Mouse (Mus musculus) heart, embryonic 16.5 days (tissue): ENCODE results near the gene Mvb12a. TPM values are rescaled to one million over a fixed set of nuclear protein-coding genes. Genes with fewer than 3 reads are reported as not detected.
A peak's percentile ranks its signal among the peaks of the same experiment; 100 is the strongest.

Experiments
- ATAC-seq: fragments of 200-750 bp; cut with Nextera tagmentation; replicated peaks from 2 replicates; pipeline ENCODE4 v1.8.0; 2017; ENCODE audit warnings: moderate number of reproducible peaks; ENCODE audit not compliant: insufficient read depth, low FRiP score; ENCODE audit errors: extremely low read depth
- H3K27ac ChIP-seq: fragments of 300-500 bp; sonication (generic); 2 replicates; pipeline ENCODE4 v1.5.1; 2014; ENCODE audit warnings: mild to moderate bottlenecking, low read length, control low read depth, moderate library complexity
- H3K27me3 ChIP-seq: fragments of 300-500 bp; sonication (generic); 2 replicates; pipeline ENCODE4 v1.6.1; 2014; ENCODE audit warnings: low read length, mixed read lengths; ENCODE audit not compliant: control insufficient read depth, insufficient read depth
- H3K36me3 ChIP-seq: fragments of 300-500 bp; sonication (generic); 2 replicates; pipeline ENCODE4 v1.6.1; 2014; ENCODE audit not compliant: control insufficient read depth, insufficient read depth
- H3K4me1 ChIP-seq: fragments of 300-500 bp; sonication (generic); 2 replicates; pipeline ENCODE4 v1.6.1; 2014; ENCODE audit warnings: low read length, mixed read lengths; ENCODE audit not compliant: control insufficient read depth, insufficient read depth
- H3K4me2 ChIP-seq: fragments of 300-500 bp; sonication (generic); 2 replicates; pipeline ENCODE4 v1.6.1; 2014; ENCODE audit warnings: low read depth, mild to moderate bottlenecking, control low read depth, low read length
- H3K4me3 ChIP-seq: fragments of 300-500 bp; sonication (generic); 2 replicates; pipeline ENCODE4 v1.5.1; 2014; ENCODE audit warnings: mild to moderate bottlenecking, control low read depth, low read length
- H3K9ac ChIP-seq: fragments of 300-500 bp; sonication (generic); 2 replicates; pipeline ENCODE4 v1.6.1; 2014; ENCODE audit warnings: low read length, control low read depth
- H3K9me3 ChIP-seq: fragments of 300-500 bp; sonication (generic); replicated peaks from 2 replicates; pipeline ENCODE4 v1.6.1; 2016; ENCODE audit warnings: low read length; ENCODE audit not compliant: control insufficient read depth
- WGBS: fragments of 180-500 bp; shearing (Covaris S2); extraction: QIAGEN DNeasy Blood & Tissue Kit; methylation state at CpG from one replicate; pipeline ENCODE4 v1.1.7; 2014; 5-methylcytosine and 5-hydroxymethylcytosine counted together
- polyA plus RNA-seq: library from polyadenylated mRNA; unstranded; fragments of >200 nt; fragmentation: Nextera tagmentation; extraction: Ambion mirVana; gene quantifications from 2 replicates; pipeline ENCODE4 v1.2.1, GENCODE M21; 2015

The Mvb12a gene
- polyA plus RNA-seq, 1 experiment from 2014 or later: 60.3 TPM

DNA sequence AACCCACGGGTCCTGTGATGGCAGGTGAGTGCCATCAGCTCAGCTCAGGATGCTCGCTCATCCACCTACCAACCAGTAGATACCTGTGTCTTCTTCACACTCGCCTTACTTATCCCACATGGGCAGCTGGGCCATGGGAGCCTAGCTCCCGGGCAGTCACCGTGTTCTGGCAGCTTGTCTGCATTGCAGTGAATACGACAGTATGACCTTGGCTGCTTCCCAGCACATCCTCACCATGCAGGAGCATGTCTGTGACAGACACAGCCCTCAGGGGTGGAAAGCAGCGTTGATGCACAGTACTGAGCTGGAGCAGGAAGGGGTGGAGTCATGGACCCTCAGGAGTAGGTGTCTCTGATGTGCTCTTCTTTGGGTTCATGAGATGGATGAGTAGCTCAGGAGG, 31.7 kb downstream of the Mvb12a start:
- Histone ChIP-seq H3K4me2 (no peak overlapping the region), H3K9me3 (no peaks in the 10 kb centered on the region), H3K36me3 (no peaks in the 10 kb centered on the region), H3K4me3 (no peak overlapping the region), H3K27ac (no peak overlapping the region), H3K9ac (no peak overlapping the region), H3K4me1 (peaks cover 25% of the 10 kb centered on the region), H3K27me3 (no peaks in the 10 kb centered on the region)
- WGBS: 57% methylated on average over 7 of the region's 7 CpGs
- ATAC-seq: no peak

DNA sequence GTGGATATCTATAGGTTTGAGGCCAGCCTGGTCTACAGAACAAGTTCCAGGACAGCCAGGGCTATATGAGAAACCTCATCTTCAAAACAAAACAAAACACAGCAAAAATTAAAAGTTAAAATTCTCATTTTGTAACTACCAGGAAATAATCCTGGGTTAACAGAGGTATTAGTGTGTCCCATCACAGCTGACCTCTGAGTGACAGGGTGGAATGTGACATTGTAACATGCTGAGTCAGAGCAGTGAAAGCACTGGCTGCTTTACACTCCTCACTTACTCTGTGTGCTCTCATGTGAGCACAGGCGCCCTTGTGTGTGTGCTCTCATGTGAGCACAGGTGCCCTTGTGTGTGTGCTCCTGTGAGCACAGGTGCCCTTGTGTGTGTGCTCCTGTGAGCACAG, 32.3 kb downstream of the Mvb12a start:
- Histone ChIP-seq H3K4me2 (no peak overlapping the region), H3K9ac (no peak overlapping the region), H3K4me3 (no peak overlapping the region), H3K27me3 (no peaks in the 10 kb centered on the region), H3K36me3 (no peaks in the 10 kb centered on the region), H3K4me1 (peaks cover 24% of the 10 kb centered on the region), H3K9me3 (no peaks in the 10 kb centered on the region), H3K27ac (no peak overlapping the region)
- no peak for ATAC-seq
- 35% methylated on average over 1 of the region's 1 CpGs for WGBS

DNA sequence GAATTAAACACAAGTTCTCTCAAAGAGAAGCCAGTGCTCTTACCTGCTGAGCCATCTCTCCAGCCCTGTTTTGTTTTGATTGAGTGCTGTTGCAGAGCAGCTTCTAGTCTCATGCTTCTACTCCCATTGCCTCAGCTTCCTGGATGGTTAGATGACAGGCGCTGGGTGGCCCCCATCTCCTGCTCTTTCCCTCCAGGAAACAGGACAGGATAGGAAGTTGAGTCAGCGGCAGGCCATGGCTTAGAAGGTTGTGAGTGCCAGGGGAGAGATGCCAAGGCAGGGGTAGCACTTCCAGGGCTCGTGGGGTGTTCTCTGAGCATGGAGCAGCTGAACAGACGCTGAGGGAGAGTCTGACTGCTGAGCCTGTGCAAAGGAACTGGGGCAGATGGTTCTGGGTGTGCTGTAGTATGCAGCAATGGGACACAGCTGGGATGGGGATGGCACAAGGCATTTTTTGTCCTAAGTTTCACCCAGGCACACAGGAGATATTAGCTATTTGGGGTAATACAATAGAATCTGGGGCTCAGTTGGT, 35.2 kb downstream of the Mvb12a start:
- 48% methylated on average over 4 of the region's 4 CpGs for WGBS
- H3K9me3 ChIP-seq: no peaks in the 10 kb centered on the region

DNA sequence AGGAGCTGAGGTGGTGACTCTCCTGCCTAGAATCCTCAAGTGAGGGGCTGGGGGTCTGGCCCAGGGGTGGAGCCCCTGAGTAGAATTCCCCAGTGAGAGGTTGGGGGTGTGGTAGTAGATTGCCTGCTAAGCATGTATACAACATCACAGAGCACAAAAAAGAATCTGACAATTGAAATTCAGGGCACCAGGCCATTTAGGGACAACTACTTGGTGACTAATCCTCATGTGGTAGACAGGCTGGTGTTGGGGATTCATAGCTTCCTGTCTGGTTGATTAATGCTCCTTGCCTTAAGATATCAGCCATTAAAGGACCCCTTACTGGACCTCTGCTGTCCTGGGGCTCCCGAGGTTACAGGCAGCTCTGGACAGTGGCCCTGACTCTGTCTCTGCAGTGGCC, 36.3 kb downstream of the Mvb12a start:
- H3K9ac ChIP-seq: no peak overlapping the region
- H3K4me2 ChIP-seq: no peak overlapping the region
- no peak overlapping the region for H3K4me3 ChIP-seq
- no peaks in the 10 kb centered on the region for H3K9me3 ChIP-seq
- H3K27ac ChIP-seq: no peak overlapping the region
- H3K4me1 ChIP-seq: 0 out of 2 replicates have a peak, but pooled peaks cover 2% of the 10 kb centered on the region
- ATAC-seq: no peak
- WGBS: 71% methylated on average over 1 of the region's 1 CpGs
- H3K27me3 ChIP-seq: no peaks in the 10 kb centered on the region
- peaks cover 6% of the 10 kb centered on the region for H3K36me3 ChIP-seq

More for the DNA sequence above, 35.2 kb downstream of the Mvb12a start:
- no peak overlapping the region for H3K4me2 ChIP-seq
- no peak overlapping the region for H3K27ac ChIP-seq
- ATAC-seq: no peak
- peaks cover 6% of the 10 kb centered on the region for H3K36me3 ChIP-seq
- H3K27me3 ChIP-seq: no peaks in the 10 kb centered on the region
- H3K4me1 ChIP-seq: peaks cover 7% of the 10 kb centered on the region; the same call in 1 of the 2 replicates
- H3K9ac ChIP-seq: no peak overlapping the region
- no peak overlapping the region for H3K4me3 ChIP-seq

DNA sequence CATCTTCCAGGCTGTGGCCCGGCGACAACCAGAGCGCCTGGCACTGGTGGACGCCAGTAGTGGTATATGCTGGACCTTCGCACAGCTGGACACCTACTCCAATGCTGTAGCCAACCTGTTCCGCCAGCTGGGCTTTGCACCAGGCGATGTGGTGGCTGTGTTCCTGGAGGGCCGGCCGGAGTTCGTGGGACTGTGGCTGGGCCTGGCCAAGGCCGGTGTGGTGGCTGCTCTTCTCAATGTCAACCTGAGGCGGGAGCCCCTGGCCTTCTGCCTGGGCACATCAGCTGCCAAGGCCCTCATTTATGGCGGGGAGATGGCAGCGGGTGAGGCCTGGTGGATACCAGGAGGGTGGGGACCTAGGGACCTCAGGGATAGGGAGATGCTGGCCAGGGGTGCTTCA, 36.8 kb downstream of the Mvb12a start:
- no peaks in the 10 kb centered on the region for H3K27me3 ChIP-seq
- 83% methylated on average over 14 of the region's 14 CpGs for WGBS

DNA sequence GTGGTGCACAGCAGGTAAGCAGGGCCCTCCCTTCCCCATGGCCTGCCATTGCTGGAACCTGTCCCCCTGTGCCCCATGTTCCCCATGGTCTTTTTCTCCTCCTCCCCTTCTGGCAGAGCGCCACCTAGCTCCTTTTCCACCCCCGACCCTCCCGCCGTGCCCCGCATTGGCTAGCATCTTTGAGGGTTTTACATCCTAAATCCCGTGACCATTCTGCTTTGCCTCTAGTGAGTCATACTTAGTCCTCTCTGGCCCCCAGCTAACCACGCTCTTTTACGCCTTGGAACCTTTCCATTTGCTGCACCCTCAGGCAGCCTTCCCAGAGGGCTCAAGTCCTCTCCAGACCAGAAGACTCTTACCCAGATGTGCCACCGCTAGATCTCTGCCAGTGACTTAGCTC, 37.5 kb downstream of the Mvb12a start:
- peaks cover 11% of the 10 kb centered on the region for H3K36me3 ChIP-seq
- H3K27ac ChIP-seq: no peak overlapping the region
- no peak overlapping the region for H3K9ac ChIP-seq
- H3K4me1 ChIP-seq: no peaks in the 10 kb centered on the region
- 55% methylated on average over 9 of the region's 9 CpGs for WGBS
- no peak overlapping the region for H3K4me2 ChIP-seq
- no peak overlapping the region for H3K4me3 ChIP-seq
- H3K9me3 ChIP-seq: no peaks in the 10 kb centered on the region
- no peaks in the 10 kb centered on the region for H3K27me3 ChIP-seq
- no peak for ATAC-seq

More for the DNA sequence above, 36.8 kb downstream of the Mvb12a start:
- Histone ChIP-seq H3K27ac (no peak overlapping the region), H3K4me3 (no peak overlapping the region), H3K36me3 (peaks cover 7% of the 10 kb centered on the region), H3K4me2 (no peak overlapping the region), H3K9ac (no peak overlapping the region), H3K9me3 (no peaks in the 10 kb centered on the region), H3K4me1 (0 out of 2 replicates have a peak, but pooled peaks cover 2% of the 10 kb centered on the region)
- no peak for ATAC-seq

DNA sequence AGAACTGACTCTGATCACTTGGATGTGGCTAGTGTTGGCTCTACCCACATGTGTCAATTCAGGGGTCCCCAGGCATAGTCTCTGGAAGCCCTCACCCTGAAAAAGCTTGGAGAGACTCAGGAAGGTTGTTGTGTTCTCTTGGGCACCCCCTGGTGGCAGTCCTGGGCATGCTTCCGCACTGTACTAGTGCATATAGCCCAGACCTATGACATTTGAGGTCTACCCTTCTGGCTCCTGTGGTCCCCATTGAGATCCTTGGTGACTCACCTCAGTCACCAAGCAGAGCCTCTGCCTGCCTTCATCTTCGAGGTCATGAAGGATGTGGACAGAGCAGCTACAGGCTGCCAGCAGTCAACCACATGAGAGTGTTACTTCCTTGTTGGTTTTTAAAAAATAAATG, 44.2 kb downstream of the Mvb12a start:
- no peak overlapping the region for H3K9ac ChIP-seq
- H3K4me1 ChIP-seq: peaks cover 8% of the 10 kb centered on the region; the same call in 1 of the 2 replicates
- H3K4me2 ChIP-seq: no peak overlapping the region
- H3K27ac ChIP-seq: no peak overlapping the region
- H3K9me3 ChIP-seq: no peaks in the 10 kb centered on the region
- H3K27me3 ChIP-seq: no peaks in the 10 kb centered on the region
- H3K36me3 ChIP-seq: 0 out of 2 replicates have a peak, but pooled peaks cover 5% of the 10 kb centered on the region
- ATAC-seq: no peak
- WGBS: 70% methylated on average over 2 of the region's 2 CpGs
- no peak overlapping the region for H3K4me3 ChIP-seq

DNA sequence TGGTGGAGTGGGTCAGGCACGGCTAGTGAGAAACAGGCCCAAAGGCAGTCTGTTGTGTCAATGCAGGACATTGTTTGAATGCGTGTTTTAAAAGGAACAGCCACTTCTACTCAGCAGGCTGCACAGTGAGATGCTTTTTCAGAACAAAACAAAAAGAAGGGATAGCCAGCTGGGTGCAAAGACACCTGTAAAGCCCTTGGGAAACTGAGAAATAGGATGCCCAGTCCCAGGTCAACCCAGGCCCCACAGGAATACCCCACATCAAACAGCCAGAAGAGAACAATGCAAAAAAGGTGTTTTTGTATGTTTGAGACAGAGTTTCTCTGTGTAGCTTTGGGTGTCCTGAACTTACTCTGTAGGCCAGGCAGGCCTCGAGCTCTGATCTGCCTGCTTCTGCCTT, 46.0 kb downstream of the Mvb12a start:
- no peak overlapping the region for H3K27ac ChIP-seq
- H3K27me3 ChIP-seq: no peaks in the 10 kb centered on the region
- H3K9ac ChIP-seq: no peak overlapping the region
- ATAC-seq: no peak
- H3K4me3 ChIP-seq: no peak overlapping the region
- 79% methylated on average over 3 of the region's 3 CpGs for WGBS
- no peak overlapping the region for H3K4me2 ChIP-seq
- no peaks in the 10 kb centered on the region for H3K9me3 ChIP-seq
- H3K36me3 ChIP-seq: 0 out of 2 replicates have a peak, but pooled peaks cover 5% of the 10 kb centered on the region
- H3K4me1 ChIP-seq: peaks cover 18% of the 10 kb centered on the region

DNA sequence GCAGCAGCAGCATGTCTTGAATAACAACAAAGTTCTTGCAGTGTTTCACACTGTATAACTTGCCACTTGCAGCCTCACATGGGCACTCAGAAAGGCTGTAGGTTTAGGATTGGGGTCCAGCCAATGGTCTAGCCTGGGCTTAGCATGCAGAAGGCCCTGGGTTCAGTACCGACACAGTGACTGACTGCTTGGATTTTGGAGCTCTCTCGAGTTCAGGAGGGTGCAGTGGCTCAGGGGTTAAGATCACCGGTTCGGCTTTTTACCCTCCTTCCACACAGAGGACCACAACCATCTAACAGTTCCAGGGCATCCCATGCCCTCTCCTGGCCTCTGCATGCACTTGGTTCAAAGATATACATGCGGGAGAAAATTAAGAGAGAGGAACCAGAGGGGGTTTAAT, 48.3 kb downstream of the Mvb12a start:
- H3K36me3 ChIP-seq: no peaks in the 10 kb centered on the region
- peaks cover 22% of the 10 kb centered on the region for H3K4me1 ChIP-seq
- H3K9me3 ChIP-seq: no peaks in the 10 kb centered on the region
- WGBS: 20% methylated on average over 5 of the region's 5 CpGs
- H3K27ac ChIP-seq: peak overlapping the region; percentile 100
- H3K4me3 ChIP-seq: peak overlapping the region; percentile 87
- H3K4me2 ChIP-seq: peak overlapping the region; percentile 98
- peak overlapping the region; percentile 98 for H3K9ac ChIP-seq
- no peaks in the 10 kb centered on the region for H3K27me3 ChIP-seq
- ATAC-seq: no peak
